Mouse (Mus musculus): Measurements from ENCODE around the gene Wfdc17.

- TF ChIP-seq CTCF (IDR thresholded peaks at IDR 0.05; ENCODE audit: low read depth, low read length) (no peak), POLR2A (IDR thresholded peaks at IDR 0.05; ENCODE audit: extremely low read depth, insufficient read depth, low read length) (no peak)
Observed at GRCm38 (mm10) chr11:83662204-83662603, 41.6 kb upstream of the Wfdc17 start, which contains the start of gene Ccl4.

Measured in liver, adult 2 months (tissue).